Mouse (Mus musculus) lung, adult 2 months (tissue): ENCODE data around the gene Cd47.

ENCODE experiments used
- CTCF ChIP-seq: fragments of 200-500 bp; IDR thresholded peaks from 2 replicates; pipeline ENCODE4 v1.5.1; 2011; ENCODE audit warnings: mild to moderate bottlenecking, low read length, control low read depth; ENCODE audit not compliant: insufficient read depth
- POLR2A ChIP-seq: fragments of 200-500 bp; IDR thresholded peaks from 2 replicates; pipeline ENCODE4 v1.6.1; 2011; ENCODE audit warnings: low read depth, mild to moderate bottlenecking, control low read depth, low read length, borderline replicate concordance; ENCODE audit errors: extremely low read depth

- TF ChIP-seq POLR2A (no peak), CTCF (no peak)
Observed at GRCm38 (mm10) chr16:49958900-49959436, 158.6 kb downstream of the Cd47 start.
